Mouse (Mus musculus) intestine, embryonic 14.5 days (tissue): Measurements from ENCODE around the gene Oxa1l. TPM values are rescaled to one million over a fixed set of nuclear protein-coding genes. Genes with fewer than 3 reads are reported as not detected.
"Not testable (repeated sequence)": the region's sequence is repeated elsewhere in the genome, so short reads cannot be mapped to it uniquely, and the experiment has no call there.

Source experiments
- ATAC-seq: fragments of 200-750 bp; cut with Nextera tagmentation; replicated peaks from 2 replicates; pipeline ENCODE4 v1.8.0; 2017; ENCODE audit warnings: low read depth, moderate number of reproducible peaks, moderate TSS enrichment, moderate library complexity; ENCODE audit not compliant: low FRiP score, low TSS enrichment
- DNase-seq: peaks from one replicate; pipeline ENCODE4 v3.0.0-alpha.2; 2018; ENCODE audit warnings: low spot score
- H3K27ac ChIP-seq: fragments of 300-500 bp; sonication (generic); 2 replicates; pipeline ENCODE4 v1.5.1; 2014; ENCODE audit warnings: low read depth, mild to moderate bottlenecking, control low read depth
- H3K27me3 ChIP-seq: fragments of 300-500 bp; sonication (generic); replicated peaks from 2 replicates; pipeline ENCODE4 v1.6.1; 2014; ENCODE audit warnings: low read length, control low read depth; ENCODE audit not compliant: control insufficient read depth, insufficient read depth
- H3K36me3 ChIP-seq: fragments of 300-500 bp; sonication (generic); 2 replicates; pipeline ENCODE4 v1.6.1; 2014; ENCODE audit warnings: low read length, control low read depth; ENCODE audit not compliant: control insufficient read depth, insufficient read depth
- H3K4me1 ChIP-seq: fragments of 300-500 bp; sonication (generic); replicated peaks from 2 replicates; pipeline ENCODE4 v1.6.1; 2014; ENCODE audit warnings: low read length, control low read depth, mixed read lengths; ENCODE audit not compliant: control insufficient read depth, insufficient read depth
- H3K4me2 ChIP-seq: fragments of 300-500 bp; sonication (generic); 2 replicates; pipeline ENCODE4 v1.6.1; 2014; ENCODE audit warnings: low read length
- H3K4me3 ChIP-seq: fragments of 300-500 bp; sonication (generic); 2 replicates; pipeline ENCODE4 v1.5.1; 2014; ENCODE audit warnings: low read depth, low read length, control low read depth, mixed read lengths
- H3K9ac ChIP-seq: fragments of 300-500 bp; sonication (generic); 2 replicates; pipeline ENCODE4 v1.6.1; 2014; ENCODE audit warnings: mild to moderate bottlenecking, low read length
- H3K9me3 ChIP-seq: fragments of 300-500 bp; sonication (generic); 2 replicates; pipeline ENCODE4 v1.6.1; 2016; ENCODE audit warnings: low read length, control low read depth; ENCODE audit not compliant: control insufficient read depth
- WGBS: fragments of 180-500 bp; shearing (Covaris S2); extraction: QIAGEN DNeasy Blood & Tissue Kit; methylation state at CpG from one replicate; pipeline ENCODE4 v1.1.7; 2014; 5-methylcytosine and 5-hydroxymethylcytosine counted together
- polyA plus RNA-seq: library from polyadenylated mRNA; unstranded; fragments of >200 nt; fragmentation: Nextera tagmentation; extraction: Ambion mirVana; gene quantifications from 2 replicates; pipeline ENCODE4 v1.2.1, GENCODE M21; 2014

The Oxa1l gene
- polyA plus RNA-seq, 1 experiment from 2014 or later: 57.0 TPM

- Histone ChIP-seq H3K4me1 (no peaks in the 10 kb centered on the region), H3K4me3 (no peak overlapping the region), H3K36me3 (no peaks in the 10 kb centered on the region), H3K27me3 (no peaks in the 10 kb centered on the region), H3K9ac (no peak overlapping the region), H3K4me2 (no peak overlapping the region), H3K9me3 (no peaks in the 10 kb centered on the region), H3K27ac (no peak overlapping the region)
- DNase-seq (no peak), ATAC-seq (no peak)
- 65% methylated on average over 8 of the region's 8 CpGs for WGBS
These were observed 27.0 kb upstream of the Oxa1l start for GRCm38 (mm10) chr14:54333452-54334189.

- H3K4me2 ChIP-seq: no peak overlapping the region
- H3K4me3 ChIP-seq: no peak overlapping the region
- H3K9ac ChIP-seq: no peak overlapping the region
- 65% methylated on average over 7 of the region's 7 CpGs for WGBS
- no peak for ATAC-seq
- no peaks in the 10 kb centered on the region for H3K4me1 ChIP-seq
- no peak for DNase-seq
- H3K27ac ChIP-seq: no peak overlapping the region
- H3K27me3 ChIP-seq: no peaks in the 10 kb centered on the region
- H3K9me3 ChIP-seq: no peaks in the 10 kb centered on the region
- H3K36me3 ChIP-seq: no peaks in the 10 kb centered on the region
These were observed 19.8 kb upstream of the Oxa1l start for GRCm38 (mm10) chr14:54340836-54341235.

DNA sequence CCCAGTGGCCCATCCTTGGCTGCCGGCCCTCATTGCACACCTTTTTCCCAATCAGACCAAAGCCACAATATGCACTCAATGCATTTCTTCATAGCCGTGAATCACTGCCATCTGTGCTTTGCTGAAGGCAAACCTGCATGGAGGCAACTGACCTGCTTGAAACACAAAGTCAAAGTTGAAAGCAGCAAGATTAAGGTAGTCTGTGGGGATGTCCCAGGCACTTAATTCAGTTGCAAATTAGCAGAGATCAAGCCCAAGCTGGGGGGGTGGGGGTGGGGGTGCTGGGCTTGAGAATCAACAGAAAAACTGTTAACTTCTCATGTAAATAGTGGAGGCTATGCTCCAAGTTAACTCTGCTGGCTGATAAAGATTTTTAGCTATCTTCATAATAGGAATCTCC lies 18.8 kb upstream of the Oxa1l start:
- not testable (repeated sequence) for H3K4me3 ChIP-seq, H3K4me2 ChIP-seq, H3K9me3 ChIP-seq, H3K27me3 ChIP-seq, DNase-seq, H3K9ac ChIP-seq, H3K36me3 ChIP-seq, H3K27ac ChIP-seq, H3K4me1 ChIP-seq, ATAC-seq
- WGBS: 43% methylated on average over 2 of the region's 2 CpGs

GRCm38 (mm10) chr14:54350773-54351541 lies 9.7 kb upstream of the Oxa1l start:
- WGBS: 91% methylated on average over 16 of the region's 16 CpGs
- H3K4me3 ChIP-seq, DNase-seq, H3K36me3 ChIP-seq, H3K27ac ChIP-seq, H3K27me3 ChIP-seq, H3K9ac ChIP-seq, ATAC-seq, H3K4me1 ChIP-seq, H3K4me2 ChIP-seq, H3K9me3 ChIP-seq: not testable (repeated sequence)

GRCm38 (mm10) chr14:54352314-54352713 lies 8.3 kb upstream of the Oxa1l start:
- Histone ChIP-seq H3K27ac (no peak overlapping the region), H3K9me3 (0 out of 2 replicates have a peak, but pooled peaks cover 5% of the 10 kb centered on the region), H3K9ac (no peak overlapping the region), H3K27me3 (no peaks in the 10 kb centered on the region), H3K36me3 (no peaks in the 10 kb centered on the region), H3K4me1 (no peaks in the 10 kb centered on the region), H3K4me3 (no peak overlapping the region), H3K4me2 (no peak overlapping the region)
- 79% methylated on average over 8 of the region's 8 CpGs for WGBS
- no peak for ATAC-seq
- peak; percentile 21 for DNase-seq

GRCm38 (mm10) chr14:54354406-54354805 lies 6.2 kb upstream of the Oxa1l start:
- no peak overlapping the region for H3K4me2 ChIP-seq
- no peaks in the 10 kb centered on the region for H3K36me3 ChIP-seq
- no peaks in the 10 kb centered on the region for H3K4me1 ChIP-seq
- no peaks in the 10 kb centered on the region for H3K27me3 ChIP-seq
- H3K9ac ChIP-seq: no peak overlapping the region
- H3K9me3 ChIP-seq: 0 out of 2 replicates have a peak, but pooled peaks cover 1% of the 10 kb centered on the region
- ATAC-seq (no peak), DNase-seq (peak; percentile 42)
- H3K4me3 ChIP-seq: no peak overlapping the region
- 31% methylated on average over 1 of the region's 1 CpGs for WGBS
- no peak overlapping the region for H3K27ac ChIP-seq

GRCm38 (mm10) chr14:54363156-54363555 lies 2.5 kb downstream of the Oxa1l start:
- H3K9ac ChIP-seq: no peak overlapping the region
- ATAC-seq (no peak), DNase-seq (peak; percentile 47)
- no peak overlapping the region for H3K4me2 ChIP-seq
- no peaks in the 10 kb centered on the region for H3K9me3 ChIP-seq
- H3K27me3 ChIP-seq: no peaks in the 10 kb centered on the region
- H3K4me1 ChIP-seq: peaks cover 3% of the 10 kb centered on the region
- peaks cover 44% of the 10 kb centered on the region for H3K36me3 ChIP-seq
- no peak overlapping the region for H3K27ac ChIP-seq
- WGBS: 91% methylated on average over 8 of the region's 8 CpGs
- no peak overlapping the region for H3K4me3 ChIP-seq

GRCm38 (mm10) chr14:54365026-54365645 lies 4.5 kb downstream of the Oxa1l start:
- H3K4me3 ChIP-seq: no peak overlapping the region
- peaks cover 64% of the 10 kb centered on the region for H3K36me3 ChIP-seq
- no peak overlapping the region for H3K4me2 ChIP-seq
- DNase-seq (peak; percentile 43), ATAC-seq (no peak)
- no peaks in the 10 kb centered on the region for H3K9me3 ChIP-seq
- no peaks in the 10 kb centered on the region for H3K27me3 ChIP-seq
- no peak overlapping the region for H3K9ac ChIP-seq
- 88% methylated on average over 5 of the region's 5 CpGs for WGBS
- H3K4me1 ChIP-seq: peaks cover 3% of the 10 kb centered on the region
- H3K27ac ChIP-seq: no peak overlapping the region
